Mouse (Mus musculus) olfactory bulb, adult 2 months (tissue): Measurements from ENCODE around the gene Mrpl33. TPM values are rescaled to one million over a fixed set of nuclear protein-coding genes. Genes with fewer than 3 reads are reported as not detected.

ENCODE experiments used
- H3K27ac ChIP-seq: fragments of 200-500 bp; 2 replicates; pipeline ENCODE4 v1.5.1; 2012; ENCODE audit warnings: low read depth, low read length; ENCODE audit not compliant: insufficient read depth
- H3K4me1 ChIP-seq: fragments of 200-500 bp; 2 replicates; pipeline ENCODE4 v1.6.1; 2012; ENCODE audit warnings: low read length; ENCODE audit not compliant: control insufficient read depth, insufficient read depth
- H3K4me3 ChIP-seq: fragments of 200-500 bp; 2 replicates; pipeline ENCODE4 v1.5.1; 2012; ENCODE audit warnings: mild to moderate bottlenecking, low read depth, low read length, moderate library complexity; ENCODE audit not compliant: insufficient read depth
- CTCF ChIP-seq: fragments of 200-500 bp; IDR thresholded peaks from 2 replicates; pipeline ENCODE4 v1.5.1; 2012; ENCODE audit warnings: low read depth, mild to moderate bottlenecking, low read length, moderate library complexity; ENCODE audit not compliant: insufficient read depth
- POLR2A ChIP-seq: fragments of 200-500 bp; IDR thresholded peaks from 2 replicates; pipeline ENCODE4 v1.6.1; 2012; ENCODE audit warnings: mild to moderate bottlenecking, low read depth, low read length, moderate library complexity; ENCODE audit not compliant: insufficient read depth
- WGBS: fragments of 180-500 bp; shearing (Covaris S2); methylation state at CpG from one replicate; pipeline ENCODE4 v1.1.7; 2018; 5-methylcytosine and 5-hydroxymethylcytosine counted together
- polyA plus RNA-seq: library from polyadenylated mRNA; stranded (reverse); fragments of >200 nt; gene quantifications from 2 replicates; pipeline ENCODE4 v1.2.4, GENCODE M21; 2012; ENCODE audit warnings: low replicate concordance; ENCODE audit not compliant: missing spikeins, insufficient read depth, insufficient read length

Mrpl33 gene
- polyA plus RNA-seq, 1 experiment = not detected

DNA sequence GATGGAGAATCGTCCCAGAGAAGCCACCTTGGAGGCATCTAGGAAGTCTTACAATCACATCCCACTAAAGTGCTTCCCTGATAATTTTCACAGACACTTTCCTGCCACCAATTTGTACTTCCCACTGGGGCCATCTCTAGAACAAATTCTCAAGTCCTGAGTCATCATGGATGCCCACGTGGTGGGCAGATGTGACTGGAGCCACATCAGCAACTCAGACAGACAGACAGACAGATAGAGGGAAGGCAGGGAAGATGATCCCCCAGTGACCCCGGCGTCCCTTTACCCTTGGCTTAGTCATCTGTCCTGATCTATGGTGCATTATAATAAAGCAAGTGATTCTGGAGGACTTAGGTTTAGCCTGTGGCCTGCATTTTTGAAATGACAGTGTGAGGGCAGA, 47.5 kb downstream of the Mrpl33 start:
- no peak for TF ChIP-seq POLR2A
- TF ChIP-seq CTCF = no peak
- Histone ChIP-seq H3K4me3 (no peak overlapping the region), H3K27ac (no peak overlapping the region), H3K4me1 (0 out of 2 replicates have a peak, but pooled peaks cover 4% of the 10 kb centered on the region)
- WGBS = 82% methylated on average over 4 of the region's 4 CpGs

DNA sequence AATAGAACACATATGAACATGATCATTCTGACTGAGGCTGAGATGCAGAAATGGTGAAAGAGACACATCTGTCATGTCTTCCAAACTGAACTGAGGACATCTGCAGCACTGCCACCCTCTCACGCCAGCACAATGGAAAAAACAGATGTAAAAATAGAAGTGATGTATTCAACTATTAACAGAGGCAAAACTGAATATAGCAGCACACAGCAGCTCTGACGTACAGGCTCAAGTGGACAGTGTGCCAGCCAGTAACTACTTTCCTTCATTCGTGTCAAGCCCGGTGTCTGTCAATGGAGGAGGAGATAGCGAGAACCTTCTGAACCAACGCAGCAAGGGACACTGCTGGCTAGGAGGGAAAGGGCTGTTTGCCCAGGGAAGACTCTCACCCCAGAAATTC, 48.1 kb downstream of the Mrpl33 start:
- Histone ChIP-seq H3K27ac (no peak overlapping the region), H3K4me1 (0 out of 2 replicates have a peak, but pooled peaks cover 4% of the 10 kb centered on the region), H3K4me3 (no peak overlapping the region)
- no peak for TF ChIP-seq CTCF
- TF ChIP-seq POLR2A = no peak
- WGBS = 78% methylated on average over 6 of the region's 6 CpGs

DNA sequence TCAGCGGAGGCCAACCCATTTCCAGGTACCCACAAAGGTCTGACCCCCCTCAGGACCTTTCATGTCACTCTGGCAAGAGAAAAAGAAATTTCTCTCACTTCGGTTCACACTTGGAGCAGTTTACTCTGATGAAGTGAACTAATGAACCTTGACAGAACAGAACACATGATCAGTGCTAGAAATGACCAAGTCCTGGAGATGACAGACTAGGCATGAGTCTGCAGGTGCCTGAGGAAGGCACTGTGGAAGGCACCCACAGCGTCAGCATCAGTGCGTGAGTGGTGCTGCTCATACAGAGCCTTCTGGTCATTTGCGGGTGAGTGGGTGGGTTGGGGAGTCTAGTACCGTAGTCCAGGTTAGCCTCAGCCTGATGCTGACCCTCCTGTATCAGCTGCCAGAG, 49.1 kb downstream of the Mrpl33 start:
- Histone ChIP-seq H3K27ac (no peak overlapping the region), H3K4me3 (no peak overlapping the region), H3K4me1 (0 out of 2 replicates have a peak, but pooled peaks cover 4% of the 10 kb centered on the region)
- TF ChIP-seq CTCF = no peak
- TF ChIP-seq POLR2A = no peak
- 90% methylated on average over 6 of the region's 6 CpGs for WGBS

DNA sequence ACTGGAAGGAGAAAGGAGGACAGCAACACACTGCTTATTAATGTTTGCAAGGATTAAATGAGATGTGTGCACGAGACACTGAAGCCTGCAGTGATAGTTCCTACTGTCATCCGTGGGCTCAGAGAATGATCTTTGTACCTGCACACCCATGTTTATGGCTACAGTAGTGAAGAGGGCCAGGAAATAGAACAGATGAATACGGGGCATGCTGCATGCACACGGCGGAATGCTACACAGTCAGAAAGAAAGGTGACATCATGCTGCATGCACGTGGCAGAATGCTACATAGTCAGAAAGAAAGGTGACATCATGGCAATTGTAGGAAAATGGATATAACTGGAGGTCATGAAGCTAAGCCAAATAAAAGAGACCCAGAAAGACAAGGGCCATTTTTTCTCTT, 49.8 kb downstream of the Mrpl33 start:
- WGBS = 83% methylated on average over 6 of the region's 6 CpGs
- H3K4me1 ChIP-seq = 0 out of 2 replicates have a peak, but pooled peaks cover 4% of the 10 kb centered on the region
- TF ChIP-seq CTCF (no peak), POLR2A (no peak)
- no peak overlapping the region for H3K27ac ChIP-seq
- H3K4me3 ChIP-seq = no peak overlapping the region

GRCm38 (mm10) chr5:31647327-31647726, 50.6 kb downstream of the Mrpl33 start:
- Histone ChIP-seq H3K4me1 (0 out of 2 replicates have a peak, but pooled peaks cover 4% of the 10 kb centered on the region), H3K27ac (no peak overlapping the region), H3K4me3 (no peak overlapping the region)
- WGBS = 94% methylated on average over 2 of the region's 2 CpGs
- TF ChIP-seq POLR2A = no peak
- TF ChIP-seq CTCF = no peak

DNA sequence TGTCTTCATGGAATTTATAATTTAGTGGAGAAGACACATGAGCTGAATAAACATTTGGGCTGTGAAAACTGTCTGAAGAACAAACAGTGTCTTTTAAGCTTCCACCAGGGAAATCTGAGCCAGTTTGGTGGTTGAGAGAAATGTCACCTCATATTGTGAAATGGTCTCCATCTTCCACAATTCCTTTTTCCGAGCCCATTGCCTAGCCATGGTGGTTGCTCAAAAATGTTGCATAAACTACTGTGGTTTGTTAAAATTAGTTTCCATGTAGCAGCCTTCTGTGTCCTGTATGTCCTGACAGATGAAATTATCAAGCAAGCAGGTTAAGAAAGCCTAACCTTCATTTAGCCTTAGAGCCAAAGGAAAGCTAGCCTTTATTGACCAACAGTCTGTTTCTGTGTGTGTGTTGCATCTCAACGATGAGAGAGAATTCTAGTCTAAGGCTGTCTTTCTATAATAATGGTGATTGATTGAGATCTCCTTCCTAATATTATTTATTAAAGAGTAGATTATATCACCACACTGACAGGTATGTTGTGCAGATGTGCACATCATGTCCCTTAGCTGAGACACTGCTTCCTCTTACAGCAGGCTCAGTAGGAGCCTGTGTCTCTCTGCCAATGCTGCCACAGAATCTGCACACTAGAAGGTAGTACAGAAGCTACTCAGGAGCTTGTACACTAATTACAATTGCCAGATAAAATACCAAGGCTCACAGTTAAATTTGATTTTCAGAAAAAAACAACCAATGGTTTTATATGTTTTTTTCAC, 54.0 kb downstream of the Mrpl33 start:
- H3K4me1 ChIP-seq = no peaks in the 10 kb centered on the region
- WGBS = 96% methylated on average over 2 of the region's 2 CpGs
- H3K27ac ChIP-seq = no peak overlapping the region
- TF ChIP-seq CTCF (no peak), POLR2A (no peak)
- no peak overlapping the region for H3K4me3 ChIP-seq

- H3K4me1 ChIP-seq = no peaks in the 10 kb centered on the region
- no peak overlapping the region for H3K27ac ChIP-seq
- H3K4me3 ChIP-seq = no peak overlapping the region
- TF ChIP-seq CTCF (no peak), POLR2A (no peak)
- 93% methylated on average over 1 of the region's 1 CpGs for WGBS
These were observed 59.0 kb downstream of the Mrpl33 start for GRCm38 (mm10) chr5:31655688-31656190.

DNA sequence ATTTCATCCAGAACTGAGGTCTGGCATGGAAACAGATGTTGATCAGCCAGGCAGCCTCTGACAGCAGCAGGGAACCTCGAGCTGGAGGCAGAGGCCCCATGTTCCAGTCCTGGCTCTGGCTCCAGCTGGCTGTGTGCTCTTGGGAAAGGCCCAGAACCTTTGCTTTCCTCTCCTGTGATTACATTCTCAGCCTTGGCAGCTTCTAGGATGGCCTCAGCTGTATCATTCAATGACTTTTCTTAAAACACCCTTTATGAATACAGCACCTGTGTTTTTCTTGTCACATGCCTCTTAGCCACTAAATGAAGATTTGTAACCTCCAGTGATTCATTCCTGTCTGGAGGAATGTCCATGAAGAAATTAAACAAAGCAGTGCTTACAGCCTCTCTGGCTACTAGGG, 69.4 kb downstream of the Mrpl33 start:
- Histone ChIP-seq H3K4me1 (peaks cover 2% of the 10 kb centered on the region; the same call in 1 of the 2 replicates), H3K4me3 (no peak overlapping the region), H3K27ac (no peak overlapping the region)
- TF ChIP-seq CTCF (no peak), POLR2A (no peak)
- WGBS = 26% methylated on average over 1 of the region's 1 CpGs

DNA sequence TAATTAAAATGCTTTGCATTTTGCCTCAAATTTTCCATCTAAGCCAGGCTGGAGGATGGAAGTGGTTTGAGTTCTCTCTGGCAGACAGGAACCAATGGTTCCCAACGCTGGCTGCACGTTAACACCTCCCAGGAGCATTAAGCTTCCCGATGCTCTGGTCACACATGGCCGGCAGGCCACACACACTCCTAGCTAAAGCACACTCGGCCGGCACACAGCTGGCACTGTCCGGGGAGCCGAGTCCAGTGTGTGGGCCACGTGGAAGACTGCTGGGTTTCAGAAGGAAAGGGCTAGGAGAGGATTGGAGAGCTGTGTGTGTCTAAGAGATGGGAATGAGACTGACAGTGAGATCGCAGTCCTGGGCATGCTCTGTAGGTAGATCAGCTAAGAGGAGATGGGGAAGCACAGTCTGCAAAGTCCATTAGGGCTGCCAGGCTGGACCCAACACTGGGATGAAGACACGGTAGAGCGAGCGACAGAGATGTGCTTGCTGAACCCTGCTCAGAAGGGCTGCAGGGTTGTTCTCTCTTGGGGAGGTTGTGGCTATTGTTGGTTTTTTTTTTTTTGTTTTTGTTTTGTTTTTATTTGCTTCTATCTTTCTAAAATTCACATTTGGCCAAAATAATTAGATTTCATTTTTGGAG, 71.7 kb downstream of the Mrpl33 start:
- H3K4me3 ChIP-seq = no peak overlapping the region
- WGBS = 89% methylated on average over 13 of the region's 13 CpGs
- TF ChIP-seq CTCF = no peak
- H3K4me1 ChIP-seq = peaks cover 2% of the 10 kb centered on the region; the same call in 1 of the 2 replicates
- no peak overlapping the region for H3K27ac ChIP-seq

DNA sequence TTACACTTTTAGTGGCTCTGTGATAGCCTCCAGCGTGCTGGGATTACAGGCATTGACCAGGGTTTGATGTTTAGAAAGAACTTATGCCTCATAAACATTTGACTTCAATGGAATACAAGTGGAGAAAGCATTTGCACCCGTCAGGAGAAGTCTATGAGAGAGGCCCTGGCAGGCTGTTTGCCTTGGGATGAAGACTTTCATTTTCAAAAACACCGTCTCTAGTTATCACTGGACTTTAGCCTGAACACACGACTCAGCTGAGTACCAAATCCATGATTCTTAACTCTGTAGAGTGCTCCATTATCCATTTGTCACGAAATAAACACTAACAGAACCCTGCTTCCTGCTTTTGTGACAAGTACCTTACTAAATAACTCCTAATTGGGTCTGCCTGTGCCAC, 73.2 kb downstream of the Mrpl33 start:
- no peak overlapping the region for H3K27ac ChIP-seq
- 86% methylated on average over 5 of the region's 5 CpGs for WGBS
- TF ChIP-seq POLR2A = no peak
- TF ChIP-seq CTCF = no peak

More for the DNA sequence above, 73.2 kb downstream of the Mrpl33 start:
- Histone ChIP-seq H3K4me1 (peaks cover 2% of the 10 kb centered on the region; the same call in 1 of the 2 replicates), H3K4me3 (no peak overlapping the region)
